Mouse (Mus musculus) megakaryocyte-erythroid progenitor cell, adult 5-6 weeks (primary cell): ENCODE results near the gene Ppp1r26. TPM values are rescaled to one million over a fixed set of nuclear protein-coding genes. Genes with fewer than 3 reads are reported as not detected.

Experiments used
- ATAC-seq: replicated peaks from 2 replicates; pipeline ENCODE4 v1.8.0; 2016; ENCODE audit warnings: mild to moderate bottlenecking, inconsistent platforms; ENCODE audit not compliant: severe bottlenecking, poor library complexity, low FRiP score, low TSS enrichment
- total RNA-seq, 2 experiments: library from RNA; stranded (forward) in 1 of 2; stranded (reverse) in 1 of 2; fragments of 200-1000, 215-1000 nt in 1 of 2; fragments of >200 nt in 1 of 2; fragmentation: Nextera tagmentation in 1 of 2; gene quantifications; 2 replicates each; pipeline ENCODE4 v1.2.3; 2014 to 2017

Gene Ppp1r26
- total RNA-seq (2014; fragmentation: Nextera tagmentation) (0.39 and 0.74 TPM in 2 replicates), total RNA-seq (2017) (1.1 and 1.5 TPM in 2 replicates)

GRCm38 (mm10) chr2:28446515-28447314, at the start of gene Ppp1r26:
TSS of gene Ppp1r26 (plus strand) at chr2:28446800.
- ATAC-seq: no peak

- no peak for ATAC-seq
These were observed 49.7 kb upstream of the Ppp1r26 start for GRCm38 (mm10) chr2:28396928-28397327.

GRCm38 (mm10) chr2:28397417-28398119, 49.0 kb upstream of the Ppp1r26 start:
- ATAC-seq: no peak

GRCm38 (mm10) chr2:28401647-28402046, 45.0 kb upstream of the Ppp1r26 start:
- no peak for ATAC-seq

- ATAC-seq: no peak
These were observed 44.5 kb upstream of the Ppp1r26 start for GRCm38 (mm10) chr2:28402128-28402527.

- no peak for ATAC-seq
These were observed 38.8 kb upstream of the Ppp1r26 start for GRCm38 (mm10) chr2:28407796-28408195.

GRCm38 (mm10) chr2:28409144-28409543, 37.5 kb upstream of the Ppp1r26 start:
- ATAC-seq: no peak

GRCm38 (mm10) chr2:28409566-28409965, 37.0 kb upstream of the Ppp1r26 start:
- ATAC-seq: no peak

- ATAC-seq: no peak
These were observed 33.7 kb upstream of the Ppp1r26 start for GRCm38 (mm10) chr2:28412936-28413335.

- no peak for ATAC-seq
These were observed 32.4 kb upstream of the Ppp1r26 start for GRCm38 (mm10) chr2:28414116-28414756.

- no peak for ATAC-seq
These were observed 31.9 kb upstream of the Ppp1r26 start for GRCm38 (mm10) chr2:28414757-28415137.

- peak; percentile 49; the same call in 1 of the 2 replicates for ATAC-seq
These were observed 31.1 kb upstream of the Ppp1r26 start for GRCm38 (mm10) chr2:28415387-28416024.

- ATAC-seq: no peak
These were observed 30.1 kb upstream of the Ppp1r26 start for GRCm38 (mm10) chr2:28416511-28416910.

GRCm38 (mm10) chr2:28418034-28418433, 28.6 kb upstream of the Ppp1r26 start:
- ATAC-seq: peak; percentile 60; the same call in 1 of the 2 replicates

- no peak for ATAC-seq
These were observed 26.7 kb upstream of the Ppp1r26 start for GRCm38 (mm10) chr2:28419898-28420297.

- ATAC-seq: peak; percentile 52; the same call in 1 of the 2 replicates
These were observed 23.4 kb upstream of the Ppp1r26 start for GRCm38 (mm10) chr2:28423167-28423566.

GRCm38 (mm10) chr2:28427226-28427625, 19.4 kb upstream of the Ppp1r26 start:
- ATAC-seq: no peak

- no peak for ATAC-seq
These were observed 15.8 kb upstream of the Ppp1r26 start for GRCm38 (mm10) chr2:28430846-28431245.

- no peak for ATAC-seq
These were observed 13.8 kb upstream of the Ppp1r26 start for GRCm38 (mm10) chr2:28432811-28433210.

- no peak for ATAC-seq
These were observed 13.1 kb upstream of the Ppp1r26 start for GRCm38 (mm10) chr2:28433512-28433911.
